Mouse (Mus musculus): ENCODE results near the gene Vmp1.

DNA sequence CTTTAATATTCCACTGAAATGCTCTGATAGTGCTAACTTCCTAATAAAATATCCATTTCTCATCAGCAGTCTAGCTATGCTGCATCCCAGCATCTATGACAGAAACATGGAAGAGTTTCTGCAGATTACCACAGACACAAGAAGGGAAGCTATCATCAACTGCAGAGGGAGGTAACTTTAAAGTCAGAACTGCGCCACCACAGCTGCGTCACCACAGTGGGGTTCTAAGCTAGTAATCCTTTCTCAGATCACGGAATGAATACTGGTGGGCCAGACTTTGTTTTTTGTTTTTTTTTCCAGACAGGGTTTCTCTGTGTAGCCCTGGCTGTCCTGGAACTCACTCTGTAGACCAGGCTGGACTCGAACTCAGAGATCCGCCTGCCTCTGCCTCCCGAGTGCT lies 88.3 kb downstream of the Vmp1 start:
- no peak for TF ChIP-seq CTCF (IDR thresholded peaks at IDR 0.05; ENCODE audit: low read depth)
- no peak for TF ChIP-seq EP300 (optimal IDR thresholded peaks at IDR 0.05)

All from stomach, postnatal 0 days (tissue).